Mouse (Mus musculus) urinary bladder, postnatal 4 days (tissue): ENCODE measurements around the gene Arpp19.

Experiments
- DNase-seq, 2 experiments: peaks; one replicate each; pipeline ENCODE4 v3.0.0; 2021 to 2022; ENCODE audit warnings: low spot score in 2 of 2

The Arpp19 gene

DNA sequence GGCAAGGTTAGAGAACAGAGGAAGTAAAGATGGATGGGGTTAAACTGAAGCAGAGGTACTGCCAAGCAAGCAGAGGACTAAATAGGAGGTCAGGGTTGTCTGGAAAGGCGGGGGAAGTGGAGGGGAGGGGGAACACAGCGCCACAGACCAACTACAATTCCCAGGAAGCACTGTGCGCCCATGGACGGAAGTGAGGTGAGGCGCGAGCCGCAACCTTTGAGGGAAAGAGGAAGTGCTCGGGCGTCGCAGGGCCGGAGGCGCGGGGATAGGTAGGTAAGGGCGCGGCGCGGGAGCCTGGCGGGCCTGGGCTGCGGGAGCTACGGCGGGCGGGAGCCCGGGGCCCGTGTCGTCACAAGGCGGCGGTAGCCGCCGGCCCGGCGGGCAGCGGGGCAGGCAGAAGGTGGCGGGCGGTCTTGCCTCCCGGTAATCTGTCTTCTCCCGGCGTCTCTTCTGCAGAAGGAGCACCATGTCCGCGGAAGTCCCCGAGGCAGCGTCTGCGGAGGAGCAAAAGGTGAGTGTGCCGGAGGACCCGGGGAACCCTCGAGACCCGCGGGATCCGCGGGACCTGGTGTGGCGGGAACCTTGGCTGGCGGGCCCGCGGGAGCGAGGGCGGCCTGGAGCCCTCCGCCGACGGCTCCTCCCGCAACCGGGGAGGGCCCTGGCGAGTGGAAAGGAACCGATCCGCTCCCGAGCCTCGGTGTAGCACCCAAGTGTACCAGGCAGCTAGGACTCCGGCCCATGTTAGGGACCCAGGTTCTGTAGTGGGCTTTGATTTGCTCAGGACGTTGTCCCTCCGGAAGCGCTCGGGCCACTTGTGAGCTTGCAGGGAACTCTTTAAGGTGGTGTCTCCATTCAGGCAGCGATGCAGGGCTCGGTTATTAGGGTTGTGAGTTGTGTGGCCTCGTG, at the start of gene Arpp19:
Arpp19 (plus strand) TSS at position 164 of the 906 bp plus-strand sequence.
- peak; percentile 74 to 76 for DNase-seq

DNA sequence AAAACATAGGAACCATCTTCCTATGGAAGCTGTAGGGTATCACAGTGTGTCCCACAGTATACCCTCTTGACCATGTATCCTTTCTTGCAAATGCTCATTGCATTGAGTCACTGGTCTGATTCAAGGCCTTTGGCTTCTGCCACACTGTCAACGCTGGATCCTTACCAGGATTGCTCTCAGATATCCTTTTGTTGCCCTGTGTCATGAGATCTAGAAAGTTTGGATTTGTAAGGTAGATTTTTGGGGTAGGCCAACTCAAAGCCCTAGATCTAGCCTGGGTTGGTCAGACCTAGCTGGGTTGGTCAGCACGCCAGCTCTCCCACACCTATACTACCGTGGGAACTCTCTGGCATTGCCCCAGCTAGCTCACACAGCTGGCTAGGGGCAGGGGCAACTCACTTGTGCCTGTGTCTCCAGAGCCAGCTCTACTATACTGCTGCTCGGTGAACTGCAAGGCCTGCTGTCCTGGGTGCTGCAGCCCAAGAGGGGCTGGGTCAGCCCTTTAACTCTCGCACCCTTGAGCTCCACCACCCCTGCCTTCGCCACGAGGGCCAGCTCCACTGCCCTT, 48.4 kb upstream of the Arpp19 start:
- DNase-seq = no peak

- no peak for DNase-seq
These were observed 47.4 kb upstream of the Arpp19 start for GRCm38 (mm10) chr9:74989990-74990389.

- DNase-seq = no peak
These were observed 42.7 kb upstream of the Arpp19 start for GRCm38 (mm10) chr9:74994611-74995257.

- DNase-seq = no peak
These were observed 41.1 kb upstream of the Arpp19 start for GRCm38 (mm10) chr9:74996349-74996748.

GRCm38 (mm10) chr9:74997976-74998375, 39.4 kb upstream of the Arpp19 start:
- no peak for DNase-seq

DNA sequence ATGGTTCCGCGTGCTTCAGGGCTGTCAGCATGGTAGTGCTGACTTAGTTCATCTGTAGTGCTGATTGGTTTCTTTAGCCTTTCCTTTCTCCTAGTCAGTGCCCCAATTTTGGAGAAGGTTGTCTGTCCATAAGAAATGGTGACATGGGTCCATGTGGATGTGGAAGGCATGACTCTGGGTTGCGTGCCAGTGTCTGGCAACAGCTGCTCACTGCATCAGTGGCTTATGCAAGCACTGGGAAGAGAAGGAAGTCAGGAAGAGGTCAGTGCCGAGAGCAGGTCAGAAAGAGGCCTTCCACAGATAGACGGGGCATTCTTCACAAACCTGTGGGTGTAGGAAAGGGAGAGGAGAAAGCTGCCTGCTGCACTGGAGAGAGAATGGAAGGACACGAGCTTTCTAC, 36.4 kb upstream of the Arpp19 start:
- no peak for DNase-seq

DNA sequence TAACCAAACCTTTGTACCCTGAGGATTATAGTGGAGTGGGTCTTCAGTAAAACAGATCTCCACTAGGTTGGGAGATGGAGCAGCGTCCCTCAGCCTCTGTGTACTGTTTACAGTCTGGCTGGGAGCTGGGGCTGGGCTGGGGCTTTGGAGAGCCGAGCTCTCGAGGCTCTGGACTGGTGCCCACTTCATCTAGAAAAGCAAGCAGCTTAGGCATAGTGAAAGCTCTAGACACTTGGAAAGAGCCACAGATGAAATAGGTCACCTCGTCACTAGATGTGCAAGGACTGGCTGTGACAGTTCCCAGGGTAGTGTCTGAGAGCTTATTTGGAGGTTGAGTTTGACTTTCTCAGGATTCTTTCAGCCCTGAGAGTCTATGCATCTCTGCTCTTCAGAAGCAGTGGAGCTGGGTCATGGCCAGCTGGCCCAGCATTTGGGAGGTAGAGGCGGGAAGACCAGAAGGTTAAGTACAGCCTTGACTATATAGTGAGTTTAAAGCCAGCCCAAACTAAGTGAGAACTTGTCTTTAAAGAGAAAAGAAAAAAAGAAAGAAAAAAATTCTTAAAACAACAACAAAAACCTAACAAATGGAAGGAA, 35.7 kb upstream of the Arpp19 start:
- peak in 1 of 2 experiments; percentile 38 for DNase-seq

DNA sequence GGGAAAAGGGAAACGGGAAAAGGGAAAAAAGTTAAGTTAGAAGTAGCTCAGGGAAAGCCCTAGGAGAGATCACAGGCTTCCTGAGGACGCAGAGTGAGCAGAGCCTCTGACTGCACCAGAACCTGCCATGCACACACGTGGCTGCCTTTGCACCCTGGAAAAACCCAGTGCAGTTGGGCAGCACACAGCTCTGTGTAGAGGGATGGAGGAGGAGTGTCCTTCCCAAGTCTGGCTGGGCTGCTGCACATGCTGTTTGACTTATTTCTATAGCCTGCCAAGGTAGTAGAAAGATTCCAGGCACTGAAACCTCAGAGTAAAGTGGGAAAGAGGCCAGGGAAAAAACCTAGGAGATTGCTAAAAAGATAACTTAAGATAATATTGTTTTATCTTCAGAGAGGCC, 35.2 kb upstream of the Arpp19 start:
- no peak for DNase-seq

GRCm38 (mm10) chr9:75004203-75004602, 33.2 kb upstream of the Arpp19 start:
- no peak for DNase-seq

- no peak for DNase-seq
These were observed 20.8 kb upstream of the Arpp19 start for GRCm38 (mm10) chr9:75016591-75016990.

DNA sequence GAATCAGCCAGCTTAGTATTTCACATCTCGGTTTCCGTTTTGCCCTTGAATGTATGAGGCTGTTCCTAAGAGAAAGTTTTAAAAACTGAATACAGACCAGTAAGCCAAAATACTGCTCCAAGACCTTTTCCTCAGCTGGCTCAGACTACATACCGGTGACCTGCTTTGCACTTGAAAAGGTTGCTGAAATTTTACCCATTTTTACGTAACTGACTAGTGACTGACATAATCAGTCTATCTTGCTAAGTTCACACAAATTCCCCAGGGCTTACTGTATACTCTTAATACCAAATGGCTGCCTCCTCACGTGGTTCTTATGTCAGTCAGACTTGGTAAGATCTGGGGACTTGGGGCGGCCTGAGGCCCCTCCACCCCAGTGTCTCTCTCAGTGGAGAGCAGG, 18.2 kb upstream of the Arpp19 start:
- DNase-seq = no peak

DNA sequence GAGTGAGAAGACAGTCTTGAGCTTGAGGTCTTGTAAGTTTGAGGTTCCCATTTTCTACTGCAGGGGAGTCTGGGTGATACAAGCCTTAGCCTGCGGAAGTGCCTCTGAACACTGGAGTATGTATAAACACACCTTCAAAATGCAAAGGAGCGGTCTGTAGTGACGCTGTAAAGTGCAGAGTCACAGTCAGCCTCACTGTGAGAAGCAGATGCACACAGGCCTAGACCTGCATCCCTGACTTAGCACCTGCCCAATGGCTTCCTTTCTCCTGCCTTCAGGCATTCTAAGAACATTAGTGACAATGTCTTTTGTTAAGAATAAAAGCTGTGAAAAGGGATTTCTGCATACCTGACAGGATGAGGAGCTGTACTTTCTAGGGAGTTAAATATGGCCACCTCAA, 17.8 kb upstream of the Arpp19 start:
- no peak for DNase-seq

DNA sequence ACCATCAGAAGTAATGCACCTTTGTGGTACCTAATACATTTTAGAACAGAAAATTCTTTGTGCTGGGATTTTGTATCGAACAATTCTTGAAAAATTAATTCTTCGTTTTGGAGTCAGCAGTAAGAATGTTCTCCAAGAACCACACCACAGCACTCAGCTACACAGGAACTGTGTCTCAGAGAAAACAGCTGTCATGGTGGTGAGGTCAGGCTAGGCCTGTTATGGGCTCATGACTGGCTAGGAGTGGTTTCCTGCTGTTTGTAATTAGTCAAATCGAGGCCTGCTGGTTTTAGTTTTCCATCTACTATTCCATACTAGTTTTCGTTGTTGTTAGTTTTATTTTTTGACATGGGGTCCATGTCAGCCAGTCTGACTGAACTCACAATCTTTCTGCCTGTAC, 16.9 kb upstream of the Arpp19 start:
- DNase-seq = no peak

DNA sequence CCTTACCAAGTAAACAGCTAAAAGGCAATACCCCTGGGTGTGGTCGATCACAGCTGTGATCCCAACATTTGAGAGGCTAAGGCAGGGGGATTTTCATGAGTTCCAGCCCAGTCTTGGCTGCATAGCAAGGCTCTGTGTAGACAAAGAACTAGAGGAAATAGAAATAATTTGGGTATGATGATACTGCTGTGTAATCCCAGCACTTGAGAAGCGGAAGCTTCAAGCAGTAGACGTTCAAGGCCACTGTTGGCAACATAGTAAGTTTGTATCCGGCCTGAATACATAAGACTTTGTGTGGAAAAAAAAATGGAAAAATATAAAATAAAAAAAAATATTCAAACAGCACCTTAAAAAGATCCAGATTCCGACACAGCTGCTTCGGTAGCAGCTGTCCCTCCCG, 14.9 kb upstream of the Arpp19 start:
- no peak for DNase-seq

GRCm38 (mm10) chr9:75023150-75023894, 14.1 kb upstream of the Arpp19 start:
- no peak for DNase-seq

DNA sequence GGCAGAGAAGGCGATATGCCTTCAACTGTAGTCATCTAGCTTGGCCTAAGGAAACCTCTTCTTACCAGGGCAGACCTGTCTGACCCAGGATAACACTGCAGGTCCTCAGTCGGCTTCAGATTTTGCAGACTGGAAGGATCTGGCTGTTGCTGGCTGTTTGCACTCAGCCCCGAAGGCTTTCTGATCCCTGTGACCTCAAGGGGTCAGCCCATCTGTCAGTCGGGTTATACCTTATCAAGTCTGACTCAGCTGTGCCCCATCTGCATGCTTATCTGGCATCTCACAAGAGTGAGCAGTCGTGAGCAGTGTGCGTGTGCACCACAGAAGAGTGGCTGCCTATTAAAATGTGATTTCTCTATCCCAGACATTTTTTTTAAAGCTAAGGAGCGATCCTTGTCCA, 13.3 kb upstream of the Arpp19 start:
- DNase-seq = peak in 1 of 2 experiments; percentile 40

DNA sequence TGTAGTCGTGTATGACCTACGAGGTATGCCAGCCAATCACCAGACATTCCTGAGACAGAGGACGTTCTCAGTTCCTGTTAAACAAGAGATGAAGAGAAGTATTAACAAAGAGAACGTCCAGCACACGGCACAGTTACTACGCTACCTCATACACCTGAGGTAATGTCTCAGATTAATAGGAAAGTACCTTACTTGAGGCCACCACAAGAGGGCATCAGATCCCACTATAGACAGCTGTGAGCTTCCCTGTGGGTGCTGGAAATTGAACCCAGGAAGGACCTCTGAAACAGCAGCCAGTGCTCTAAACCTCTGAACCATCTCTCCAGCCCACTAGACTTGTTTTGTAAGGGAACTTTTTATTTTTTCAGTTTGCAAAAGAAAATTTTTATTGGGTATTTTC, 11.7 kb upstream of the Arpp19 start:
- no peak for DNase-seq

DNA sequence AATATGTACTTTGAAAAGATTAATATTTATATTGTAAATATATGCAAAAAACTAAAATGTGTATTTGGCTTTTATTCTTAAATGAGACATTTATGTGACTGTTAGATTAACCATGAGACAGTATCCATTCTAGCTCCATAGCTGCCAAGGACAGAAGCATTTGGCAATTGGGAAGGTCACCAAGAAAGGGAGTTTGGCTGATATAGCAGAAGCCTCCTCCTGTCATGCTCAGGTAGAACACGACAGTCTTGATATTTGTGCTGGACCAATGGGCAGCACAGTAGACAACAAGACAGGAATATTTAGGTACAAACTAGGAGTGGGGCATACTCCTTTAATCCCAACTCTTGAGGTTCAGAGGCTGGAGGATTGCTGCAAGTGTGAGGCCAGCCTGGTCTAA, 5.0 kb upstream of the Arpp19 start:
- peak in 1 of 2 experiments; percentile 3 for DNase-seq

GRCm38 (mm10) chr9:75033141-75033540, 4.3 kb upstream of the Arpp19 start:
- peak in 1 of 2 experiments; percentile 10 for DNase-seq

DNA sequence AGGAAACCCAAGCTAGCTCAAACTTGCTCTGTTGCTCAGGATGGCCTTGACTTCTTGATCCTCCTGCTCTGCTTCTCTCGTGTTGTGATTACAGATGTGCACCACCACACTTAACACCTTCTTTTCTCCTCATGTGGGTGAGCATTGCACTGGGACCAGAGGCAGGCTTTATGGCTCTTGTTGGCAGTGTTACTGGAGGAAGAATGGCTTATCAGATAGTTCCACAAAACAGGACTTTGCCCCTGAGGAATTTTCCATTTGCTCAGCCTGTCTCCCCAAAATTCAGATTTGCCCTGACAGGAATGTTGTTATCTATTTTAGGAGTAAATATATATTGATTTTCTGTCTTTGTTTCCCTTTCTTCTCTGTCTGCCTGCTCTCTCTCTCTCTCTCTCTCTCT, 2.7 kb upstream of the Arpp19 start:
- DNase-seq = no peak

GRCm38 (mm10) chr9:75035944-75036343, 1.5 kb upstream of the Arpp19 start:
- DNase-seq = no peak
